In genomic region chr8:87512636-87513035, GRCm38 (mm10) we compare ENCODE assay signal across 24 mouse cellular contexts. TPM values are rescaled to one million over a fixed set of nuclear protein-coding genes. Genes with fewer than 3 reads are reported as not detected.
A peak's percentile ranks its signal among the peaks of the same experiment; 100 is the strongest.
DNase-seq lines count a peak whose midpoint lies in the region.
"Had no signal": no experiment of that assay in that cellular context is flagged by ENCODE, and none has a peak within 500 bp of the region (broad histone marks: within the 10 kb centered on the region; RNA-seq: fewer than 3 reads in every experiment).

No protein-coding gene starts in this region.

- intact Hi-C loops in left cerebral cortex, postnatal 14 days (cut with DNase I): loop anchor here (5.0 kb wide), 1 partner anchor 40 kb away; the partner anchor contains the start of gene Cbln1

- DNase-seq in cerebellum, postnatal 10 days: peak; percentile 26 to 34
- no peak for DNase-seq in cerebellum, adult 8-10 months
- peak; percentile 14 for DNase-seq in layer of hippocampus, adult 9-11 months
- no peak for DNase-seq in layer of hippocampus, adult 8-10 months (ENCODE audit: low spot score in 2 of 2)
- peak; percentile 26 to 50 for DNase-seq in left cerebral cortex, postnatal 14 days (ENCODE audit: low spot score in 2 of 2)
- peak; percentile 26 for DNase-seq in right cerebral cortex, postnatal 25 days
- no peak for DNase-seq in adrenal gland, postnatal 14 days
- DNase-seq in gastrocnemius, adult 8-10 months (ENCODE audit: low spot score in 2 of 2): no peak
- DNase-seq: adrenal gland, adult 2 months; embryo, embryonic 11 days; heart, postnatal 4 days; kidney, adult 8-10 months; kidney, postnatal 10 days; lung, adult 18-20 months; lung, postnatal 10 days; midbrain, embryonic 14.5 days; spleen, adult 18-20 months had no signal

RNA-seq across cellular contexts. Expression of gene Cbln1, which starts 40.2 kb away (rescaled TPM):
- 10 to 100 TPM in 1 of 4 experiments, 1 to 10 TPM in 3; 7.5 to 10.9 (median 7.7) TPM for total RNA-seq in layer of hippocampus, adult 8-10 months (2022)
- 10 to 100 TPM; 16.5 to 22.8 TPM for total RNA-seq in left cerebral cortex, postnatal 14 days (2021)
- total RNA-seq in adrenal gland, postnatal 14 days (2021): 0.52 and 1.2 TPM in 2 replicates
- not detected for total RNA-seq in gastrocnemius, adult 8-10 months (2022)
- total RNA-seq: CH12.LX; G1E; gastrocnemius, adult 18-20 months; megakaryocyte progenitor cell, adult 5-6 weeks had no signal

RNA-seq across cellular contexts. Expression of gene 4933402J07Rik, which starts 51.0 kb away (rescaled TPM):
- under 1 TPM in 1 of 4 experiments, not detected in 3; 0.25 TPM for total RNA-seq in layer of hippocampus, adult 8-10 months (2022)
- total RNA-seq in left cerebral cortex, postnatal 14 days (2021): not detected
- total RNA-seq in adrenal gland, postnatal 14 days (2021): not detected in 2 replicates
- not detected for total RNA-seq in gastrocnemius, adult 8-10 months (2022)
- total RNA-seq: adrenal gland, adult 2 months; CH12.LX; G1E; gastrocnemius, adult 18-20 months; gastrocnemius, postnatal 4 days; heart, adult 8-10 months; heart, postnatal 4 days; left cerebral cortex, adult 18-20 months; megakaryocyte progenitor cell, adult 5-6 weeks had no signal

Comparison
In these comparisons a context has a peak if more than half of its experiments do, and no peak if none do; other contexts are left out.
1. DNase-seq: peak in cerebellum, postnatal 10 days (2 of 2), layer of hippocampus, adult 9-11 months (single experiment), left cerebral cortex, postnatal 14 days (2 of 2) and right cerebral cortex, postnatal 25 days (single experiment); none in cerebellum, adult 8-10 months (single experiment), layer of hippocampus, adult 8-10 months (0 of 2), adrenal gland, postnatal 14 days (single experiment) and gastrocnemius, adult 8-10 months (0 of 2).